Mouse (Mus musculus) erythroblast, adult 5-6 weeks (primary cell): ENCODE results near the gene Vasn. TPM values are rescaled to one million over a fixed set of nuclear protein-coding genes. Genes with fewer than 3 reads are reported as not detected.
"Not testable (repeated sequence)": the region's sequence is repeated elsewhere in the genome, so short reads cannot be mapped to it uniquely, and the experiment has no call there.

Source experiments
- ATAC-seq: replicated peaks from 2 replicates; pipeline ENCODE4 v1.8.0; 2016; ENCODE audit warnings: moderate number of reproducible peaks, mild to moderate bottlenecking, moderate TSS enrichment, inconsistent platforms; ENCODE audit not compliant: poor library complexity, low FRiP score, severe bottlenecking
- total RNA-seq, 2 experiments: library from RNA; stranded (forward) in 1 of 2; stranded (reverse) in 1 of 2; fragments of 150-400 nt in 1 of 2; fragments of 200-764, 138-1000 nt in 1 of 2; gene quantifications; 2 replicates each; pipeline versions ENCODE4 v1.2.3 to v1.2.4; 2015 to 2017; ENCODE audit warnings: low replicate concordance in 2 of 2

The Vasn gene
- total RNA-seq, 2 experiments from 2014 or later: not detected

- ATAC-seq: no peak
Measured at GRCm38 (mm10) chr16:4656571-4657081, 16.9 kb downstream of the Vasn start.

- no peak for ATAC-seq
Measured at GRCm38 (mm10) chr16:4658781-4659245, 19.1 kb downstream of the Vasn start.

- no peak for ATAC-seq
Measured at GRCm38 (mm10) chr16:4659326-4659725, 19.6 kb downstream of the Vasn start.

DNA sequence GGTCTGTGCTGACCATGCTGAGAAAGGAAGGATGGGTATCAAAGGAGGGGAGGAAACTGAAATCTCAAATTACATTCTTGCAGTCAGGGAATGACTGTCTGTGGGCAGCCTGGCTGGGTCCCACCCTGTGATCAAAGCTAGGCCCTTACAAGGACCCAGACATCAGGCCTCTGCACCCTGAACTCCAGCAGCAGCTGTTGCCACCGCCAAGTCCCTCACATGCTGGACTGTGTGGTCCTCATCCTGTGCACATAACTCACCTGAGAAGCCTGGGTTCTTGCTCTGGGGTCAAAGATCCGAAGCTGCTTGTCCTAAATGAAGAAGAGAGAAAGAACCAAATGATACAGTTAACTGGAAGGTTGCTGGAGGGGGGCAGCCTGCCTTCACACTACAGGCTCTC lies 21.9 kb downstream of the Vasn start:
- ATAC-seq: no peak

- no peak for ATAC-seq
Measured at GRCm38 (mm10) chr16:4663806-4664205, 24.1 kb downstream of the Vasn start.

- ATAC-seq: no peak
Measured at GRCm38 (mm10) chr16:4665726-4666125, 26.0 kb downstream of the Vasn start.

DNA sequence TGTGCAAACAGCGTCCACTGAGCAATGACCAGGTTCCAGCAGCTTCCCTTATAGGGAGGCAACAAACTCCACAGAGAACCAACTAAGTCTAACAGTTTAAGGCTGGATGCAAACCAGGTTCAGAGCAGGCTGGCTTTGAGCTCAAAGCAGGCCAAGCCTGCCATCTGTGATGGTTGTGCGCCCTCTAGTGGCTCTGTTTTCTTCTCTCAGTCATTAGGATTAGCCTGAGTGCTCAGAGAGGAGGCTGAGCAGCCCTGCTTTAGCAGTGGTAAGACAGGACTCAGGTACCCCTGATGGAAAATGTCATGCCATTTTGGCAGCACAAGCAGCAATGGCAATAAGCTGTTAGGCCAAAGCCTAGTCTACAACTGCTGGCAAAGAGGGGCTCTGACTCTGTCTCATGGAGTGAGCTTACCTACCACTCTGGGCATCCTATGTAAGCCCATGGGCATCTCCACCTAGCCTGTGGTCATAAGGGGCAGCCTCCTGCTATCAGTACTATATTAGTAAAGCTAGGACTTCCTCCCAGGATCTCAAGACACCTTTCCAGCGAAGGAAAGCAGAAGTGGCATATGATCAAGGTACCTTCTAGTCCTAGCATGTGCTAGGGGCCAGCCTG lies 27.6 kb downstream of the Vasn start:
- ATAC-seq: peak; percentile 92

DNA sequence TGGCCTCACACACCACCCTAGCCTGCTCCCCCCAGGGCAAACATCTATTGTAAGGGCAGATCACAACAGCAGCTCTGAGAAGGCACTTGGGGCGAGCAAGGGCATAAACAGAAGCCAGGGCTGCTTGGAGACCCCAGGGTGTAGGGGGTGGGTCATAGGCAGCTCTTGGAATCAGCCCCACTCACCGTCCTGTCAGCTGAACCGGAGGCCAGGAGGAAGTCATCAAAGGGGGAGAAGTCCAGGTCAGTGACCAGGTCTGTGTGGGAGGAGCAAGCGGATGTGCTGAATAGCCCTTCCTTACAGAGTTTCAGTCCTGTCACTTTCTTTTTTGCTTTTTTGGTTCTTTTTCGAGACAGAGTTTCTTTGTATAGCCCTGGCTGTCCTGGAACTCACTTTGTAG lies 30.6 kb downstream of the Vasn start:
- ATAC-seq: no peak

DNA sequence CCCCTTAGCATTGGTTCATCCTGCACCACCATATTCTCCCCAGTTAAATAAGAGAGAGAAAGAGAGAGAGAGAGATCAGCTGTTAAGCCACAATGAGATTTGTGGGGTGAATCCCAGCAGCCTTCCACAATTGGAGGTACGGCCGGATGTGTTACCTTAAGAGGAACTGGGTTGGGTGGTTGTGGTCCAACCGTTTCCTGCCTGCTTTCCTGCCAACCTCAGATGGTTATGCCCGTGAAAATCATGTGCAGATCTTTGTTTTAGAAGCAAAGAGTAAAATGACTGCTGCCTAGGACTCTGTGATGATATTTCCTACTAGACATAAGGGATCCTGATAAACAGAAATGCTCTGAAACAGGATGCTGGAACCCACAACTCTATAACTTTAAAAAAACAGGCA lies 34.4 kb downstream of the Vasn start:
- ATAC-seq: no peak

- no peak for ATAC-seq
Measured at GRCm38 (mm10) chr16:4676836-4677235, 37.1 kb downstream of the Vasn start.

DNA sequence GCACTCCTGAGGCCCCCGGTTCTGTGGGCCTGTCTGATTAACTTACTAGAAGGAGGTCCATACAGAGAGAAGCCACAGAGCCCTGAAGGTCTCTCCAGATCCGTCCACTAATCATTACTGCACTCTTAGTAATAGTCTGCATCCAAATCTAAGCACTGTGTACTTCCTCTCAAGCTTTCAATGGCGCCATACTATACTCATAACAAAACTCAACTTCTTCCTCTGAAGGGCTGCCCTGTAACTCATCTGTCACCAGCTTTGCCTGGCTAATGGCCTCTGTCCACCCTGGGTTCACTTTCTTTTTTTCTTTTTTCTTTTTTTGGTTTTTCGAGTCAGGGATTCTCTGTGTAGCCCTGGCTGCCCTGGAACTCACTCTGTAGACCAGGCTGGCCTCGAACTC lies 38.3 kb downstream of the Vasn start:
- ATAC-seq: no peak

DNA sequence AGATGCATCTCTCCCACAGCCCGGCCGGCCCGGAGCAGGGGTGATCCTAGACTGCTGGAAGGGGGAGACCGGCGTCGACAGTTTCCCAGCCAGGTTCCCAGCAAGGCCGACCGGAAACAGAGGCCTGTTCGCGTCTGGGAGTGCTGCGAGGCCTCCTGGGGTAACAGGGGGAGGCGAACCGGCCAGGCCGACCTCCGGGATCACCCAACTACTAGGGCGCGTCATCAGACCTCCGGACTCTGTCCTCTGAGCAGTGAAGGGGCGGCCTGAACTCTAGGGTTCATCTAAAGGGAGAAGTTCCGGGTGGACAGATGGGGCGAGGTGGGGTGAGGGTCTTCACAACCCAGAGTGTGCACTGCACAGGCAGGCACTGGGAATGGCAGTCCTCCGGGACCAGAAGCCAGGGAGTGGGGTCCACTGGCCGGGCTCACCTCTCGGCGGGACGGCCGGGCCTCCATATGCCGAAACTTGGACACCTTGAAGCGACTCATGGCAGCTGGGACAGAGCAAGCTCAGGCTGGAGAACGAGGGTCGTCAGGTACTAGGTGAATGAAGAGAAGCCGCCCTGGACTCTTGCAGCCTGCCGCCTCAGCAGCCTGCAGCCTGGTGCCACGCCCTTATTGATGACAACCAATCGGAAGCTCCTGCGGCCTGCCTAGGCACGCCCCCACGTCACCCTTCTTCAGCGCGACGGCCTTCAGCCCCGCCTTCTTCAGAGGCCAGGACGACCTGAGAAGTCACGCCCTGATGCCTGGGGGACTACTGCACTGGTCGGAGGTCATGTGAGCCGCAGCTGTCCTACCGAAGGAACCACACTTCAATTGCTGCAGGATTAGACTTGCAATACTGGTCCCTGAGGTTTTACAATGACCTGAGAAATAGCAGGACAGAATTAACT lies 39.6 kb downstream of the Vasn start, which contains the start of gene Coro7:
Gene Coro7, minus strand, starts transcription at position 657 of the 898 bp plus-strand sequence.
- peak; percentile 87 for ATAC-seq

DNA sequence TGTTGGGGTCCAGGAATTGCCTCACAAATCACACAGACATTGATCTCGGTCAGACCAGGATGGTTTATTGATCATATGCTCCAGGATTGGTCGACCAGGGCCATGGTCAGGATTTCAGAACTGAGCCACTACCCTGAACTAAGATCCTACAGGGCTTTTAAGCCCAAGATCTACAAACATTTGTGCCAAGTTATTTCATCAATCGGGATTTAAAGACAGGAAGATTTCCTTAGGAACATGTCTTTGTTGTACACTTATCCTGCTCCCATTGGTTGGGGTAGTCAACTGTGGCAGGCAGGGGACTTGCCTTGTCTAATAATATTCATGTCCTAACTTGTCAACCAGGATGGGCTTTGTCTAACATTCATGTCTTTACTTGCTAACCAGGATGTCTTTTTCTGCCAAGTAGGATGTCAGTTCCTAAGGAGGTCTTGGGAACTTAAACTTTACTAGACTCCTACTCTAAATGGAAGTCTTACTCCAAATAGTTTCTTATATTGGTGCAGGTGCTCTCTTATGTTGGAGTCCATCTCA lies 41.2 kb downstream of the Vasn start:
- not testable (repeated sequence) for ATAC-seq

DNA sequence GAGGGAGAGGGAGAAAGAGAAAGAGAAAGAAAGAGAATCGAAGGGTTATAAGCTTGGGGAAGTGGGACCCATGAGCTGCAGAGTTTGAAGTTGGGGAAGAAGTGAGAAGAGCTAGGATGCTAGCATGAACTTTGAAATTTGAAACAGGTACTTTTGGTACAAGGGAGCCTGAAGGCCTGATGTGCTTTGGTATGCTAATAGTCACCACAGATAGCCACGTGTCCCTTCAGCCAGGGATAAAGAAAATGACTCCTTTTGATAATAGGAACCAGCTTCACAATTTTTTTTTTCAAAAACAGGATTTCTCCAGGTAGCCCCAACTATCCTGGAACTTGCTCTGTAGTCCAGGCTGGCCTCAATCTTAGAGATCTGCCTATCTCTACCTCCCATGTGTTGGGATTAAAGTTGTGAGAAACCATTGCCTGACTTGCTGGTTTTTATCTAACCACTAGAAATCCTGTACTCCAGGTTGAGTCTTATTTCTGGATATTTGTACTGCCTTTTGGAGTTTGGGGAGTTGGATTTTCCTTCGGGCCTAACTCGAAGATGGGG lies 43.0 kb downstream of the Vasn start:
- ATAC-seq: no peak

GRCm38 (mm10) chr16:4683193-4683580 lies 43.4 kb downstream of the Vasn start:
- no peak for ATAC-seq

- peak; percentile 86 for ATAC-seq
Measured at GRCm38 (mm10) chr16:4683581-4684456, 44.1 kb downstream of the Vasn start.

DNA sequence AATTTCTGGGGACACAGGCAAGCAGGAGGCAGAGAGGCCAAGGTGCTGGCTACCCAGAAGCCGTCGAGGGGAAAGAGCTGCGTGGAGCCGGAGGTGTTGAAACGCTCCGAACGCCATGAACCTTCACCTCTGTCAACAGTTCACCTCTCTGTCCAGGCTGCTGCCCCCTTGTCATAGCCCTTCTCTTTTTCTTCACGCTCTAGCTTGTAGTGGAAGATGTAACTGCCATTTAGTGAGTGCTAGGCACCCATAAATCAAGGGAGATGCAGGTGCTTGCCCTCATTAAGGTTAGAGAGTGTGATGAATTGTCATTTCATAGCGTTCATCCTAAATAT lies 44.7 kb downstream of the Vasn start:
- ATAC-seq: no peak

- not testable (repeated sequence) for ATAC-seq
Measured at GRCm38 (mm10) chr16:4689371-4689770, 49.6 kb downstream of the Vasn start.
